ENCODE assay signal across 8 mouse cellular contexts in genomic region chr10:82698712-82699261, GRCm38 (mm10). TPM values are rescaled to one million over a fixed set of nuclear protein-coding genes. Genes with fewer than 3 reads are reported as not detected.
DNase-seq lines count a peak whose midpoint lies in the region; ATAC-seq and TF ChIP-seq lines count a peak whose summit lies in the region.

No protein-coding gene starts in this region.

- H3K27ac ChIP-seq in forebrain, embryonic 10.5 days = peak overlapping the region; percentile 91
- peak overlapping the region; percentile 66 for H3K27ac ChIP-seq in heart, embryonic 15.5 days
- H3K27ac ChIP-seq in liver, embryonic 15.5 days (replicated peaks) = peak overlapping the region; percentile 70
- H3K27ac ChIP-seq in neural tube, embryonic 11.5 days (ENCODE audit: low read depth, low read length) = 0 out of 2 replicates have a peak overlapping the region, but pooled peaks have one; percentile 23
- H3K27ac ChIP-seq in stomach, embryonic 16.5 days (ENCODE audit: low read length) = peak overlapping the region; percentile 68

- peak; percentile 59 for DNase-seq in c-Kit-positive CD71-negative TER-119-negative erythroid progenitor cells, embryonic 14.5 days (ENCODE audit: low read depth)
- peak; percentile 87 for DNase-seq in forebrain, embryonic 10.5 days (ENCODE audit: extremely low spot score, low spot score)
- DNase-seq in kidney, postnatal 25 days = peak; percentile 91 to 95
- peak; percentile 93 for DNase-seq in neural tube, embryonic 11.5 days (ENCODE audit: low spot score)

- no peaks in the 10 kb centered on the region for H3K36me3 ChIP-seq in E14TG2a.4 (ENCODE audit: insufficient read depth, low read length)
- H3K36me3 ChIP-seq in forebrain, embryonic 10.5 days (replicated peaks) = peaks cover 10% of the 10 kb centered on the region
- H3K36me3 ChIP-seq in heart, embryonic 15.5 days = peaks cover 11% of the 10 kb centered on the region
- H3K36me3 ChIP-seq in liver, embryonic 15.5 days (replicated peaks) = peaks cover 10% of the 10 kb centered on the region
- H3K36me3 ChIP-seq in neural tube, embryonic 11.5 days (ENCODE audit: control insufficient read depth, insufficient read depth, low read length) = no peaks in the 10 kb centered on the region
- no peaks in the 10 kb centered on the region for H3K36me3 ChIP-seq in stomach, embryonic 16.5 days (ENCODE audit: control insufficient read depth, insufficient read depth, low read length)

- no peaks in the 10 kb centered on the region for H3K9me3 ChIP-seq in E14TG2a.4 (ENCODE audit: low read length)
- H3K9me3 ChIP-seq in forebrain, embryonic 10.5 days = no peaks in the 10 kb centered on the region
- H3K9me3 ChIP-seq in heart, embryonic 15.5 days (replicated peaks) = no peaks in the 10 kb centered on the region
- no peaks in the 10 kb centered on the region for H3K9me3 ChIP-seq in liver, embryonic 15.5 days (replicated peaks)
- H3K9me3 ChIP-seq in neural tube, embryonic 11.5 days (ENCODE audit: control insufficient read depth, low read length) = no peaks in the 10 kb centered on the region
- no peaks in the 10 kb centered on the region for H3K9me3 ChIP-seq in stomach, embryonic 16.5 days (replicated peaks; ENCODE audit: control insufficient read depth, low read length)

- peak overlapping the region; percentile 90 for H3K4me3 ChIP-seq in E14TG2a.4 (replicated peaks; ENCODE audit: low read length)
- peak overlapping the region; percentile 85 for H3K4me3 ChIP-seq in forebrain, embryonic 10.5 days
- peak overlapping the region; percentile 81 for H3K4me3 ChIP-seq in heart, embryonic 15.5 days
- peak overlapping the region; percentile 92 for H3K4me3 ChIP-seq in liver, embryonic 15.5 days (replicated peaks)
- H3K4me3 ChIP-seq in neural tube, embryonic 11.5 days (ENCODE audit: low read depth, low read length) = peak overlapping the region; percentile 69
- peak overlapping the region; percentile 91 for H3K4me3 ChIP-seq in stomach, embryonic 16.5 days (replicated peaks; ENCODE audit: low read length)

- peaks cover 18% of the 10 kb centered on the region for H3K27me3 ChIP-seq in E14TG2a.4 (ENCODE audit: insufficient read depth, low read length)
- no peaks in the 10 kb centered on the region for H3K27me3 ChIP-seq in forebrain, embryonic 10.5 days (ENCODE audit: poor library complexity, severe bottlenecking)
- no peaks in the 10 kb centered on the region for H3K27me3 ChIP-seq in heart, embryonic 15.5 days
- no peaks in the 10 kb centered on the region for H3K27me3 ChIP-seq in liver, embryonic 15.5 days
- no peaks in the 10 kb centered on the region for H3K27me3 ChIP-seq in neural tube, embryonic 11.5 days (ENCODE audit: control insufficient read depth, insufficient read depth, low read length)
- no peaks in the 10 kb centered on the region for H3K27me3 ChIP-seq in stomach, embryonic 16.5 days (ENCODE audit: control insufficient read depth, insufficient read depth, low read length)

- TF ChIP-seq CTCF in E14TG2a.4 (conservative IDR thresholded peaks at IDR 0.05; ENCODE audit: low read length) = no peak

- H3K9ac ChIP-seq in heart, embryonic 15.5 days = peak overlapping the region; percentile 79
- peak overlapping the region; percentile 77 for H3K9ac ChIP-seq in liver, embryonic 15.5 days
- H3K9ac ChIP-seq in neural tube, embryonic 11.5 days (ENCODE audit: low read length) = peak overlapping the region; percentile 62
- peak overlapping the region; percentile 89 for H3K9ac ChIP-seq in stomach, embryonic 16.5 days (ENCODE audit: low read length)

- ATAC-seq in heart, embryonic 15.5 days (replicated peaks; ENCODE audit: insufficient number of reproducible peaks, insufficient read depth, low FRiP score, low read depth) = peak; percentile 94
- ATAC-seq in liver, embryonic 15.5 days (ENCODE audit: insufficient read depth) = peak; percentile 93
- peak; percentile 96 for ATAC-seq in neural tube, embryonic 11.5 days (ENCODE audit: insufficient read depth, low FRiP score, low TSS enrichment)
- ATAC-seq in stomach, embryonic 16.5 days (ENCODE audit: insufficient read depth, low FRiP score) = peak; percentile 96

- H3K4me2 ChIP-seq in heart, embryonic 15.5 days = peak overlapping the region; percentile 83
- H3K4me2 ChIP-seq in liver, embryonic 15.5 days = peak overlapping the region; percentile 84
- H3K4me2 ChIP-seq in neural tube, embryonic 11.5 days (ENCODE audit: low read depth) = peak overlapping the region; percentile 48
- H3K4me2 ChIP-seq in stomach, embryonic 16.5 days (ENCODE audit: low read depth, low read length) = peak overlapping the region; percentile 87

- peaks cover 25% of the 10 kb centered on the region for H3K4me1 ChIP-seq in E14TG2a.4 (replicated peaks; ENCODE audit: low read depth, low read length)
- peaks cover 27% of the 10 kb centered on the region for H3K4me1 ChIP-seq in forebrain, embryonic 10.5 days
- H3K4me1 ChIP-seq in heart, embryonic 15.5 days (replicated peaks) = peaks cover 23% of the 10 kb centered on the region
- peaks cover 40% of the 10 kb centered on the region for H3K4me1 ChIP-seq in liver, embryonic 15.5 days (replicated peaks)
- 0 out of 2 replicates have a peak, but pooled peaks cover 2% of the 10 kb centered on the region for H3K4me1 ChIP-seq in neural tube, embryonic 11.5 days (ENCODE audit: control insufficient read depth, insufficient read depth, low read length)
- peaks cover 5% of the 10 kb centered on the region for H3K4me1 ChIP-seq in stomach, embryonic 16.5 days (ENCODE audit: control insufficient read depth, insufficient read depth, low read length)

- under 1% methylated on average over 42 of the region's 42 CpGs for WGBS in forebrain, embryonic 10.5 days
- under 1% methylated on average over 41 of the region's 42 CpGs for WGBS in heart, embryonic 15.5 days
- 2% methylated on average over 40 of the region's 42 CpGs for WGBS in liver, embryonic 15.5 days (ENCODE audit: insufficient replicate concordance)
- under 1% methylated on average over 26 of the region's 42 CpGs for WGBS in neural tube, embryonic 11.5 days
- under 1% methylated on average over 42 of the region's 42 CpGs for WGBS in stomach, embryonic 16.5 days

RNA-seq across cellular contexts. Expression of gene Hcfc2, which starts 2.8 kb away (rescaled TPM):
- polyA plus RNA-seq in forebrain, embryonic 10.5 days (2016; fragmentation: Nextera tagmentation; extraction: Ambion mirVana) = 22.7 and 24.8 TPM in 2 replicates
- polyA plus RNA-seq in heart, embryonic 15.5 days (2015; fragmentation: Nextera tagmentation; extraction: Ambion mirVana) = 35.3 and 42.4 TPM in 2 replicates
- polyA plus RNA-seq in liver, embryonic 15.5 days (2015; fragmentation: Nextera tagmentation; extraction: Ambion mirVana) = 12.0 and 12.9 TPM in 2 replicates
- 36.4 and 36.6 TPM in 2 replicates for polyA plus RNA-seq in neural tube, embryonic 11.5 days (2014; fragmentation: Nextera tagmentation; extraction: Ambion mirVana)
- polyA plus RNA-seq in stomach, embryonic 16.5 days (2015; fragmentation: Nextera tagmentation; extraction: Ambion mirVana) = 36.0 and 45.1 TPM in 2 replicates

RNA-seq across cellular contexts. Expression of gene Glt8d2, which starts 8.3 kb away (rescaled TPM):
- polyA plus RNA-seq in forebrain, embryonic 10.5 days (2016; fragmentation: Nextera tagmentation; extraction: Ambion mirVana) = 1.00 and 1.3 TPM in 2 replicates
- polyA plus RNA-seq in heart, embryonic 15.5 days (2015; fragmentation: Nextera tagmentation; extraction: Ambion mirVana) = 3.8 and 4.6 TPM in 2 replicates
- polyA plus RNA-seq in liver, embryonic 15.5 days (2015; fragmentation: Nextera tagmentation; extraction: Ambion mirVana) = 0.55 and 0.63 TPM in 2 replicates
- polyA plus RNA-seq in neural tube, embryonic 11.5 days (2014; fragmentation: Nextera tagmentation; extraction: Ambion mirVana) = 2.2 and 4.4 TPM in 2 replicates
- 9.1 and 9.7 TPM in 2 replicates for polyA plus RNA-seq in stomach, embryonic 16.5 days (2015; fragmentation: Nextera tagmentation; extraction: Ambion mirVana)

Comparison
In these comparisons a context has a peak if more than half of its experiments do, and no peak if none do; other contexts are left out.
1. Peak in every context shown above with its lines: DNase-seq, ATAC-seq, H3K4me3 ChIP-seq and H3K27ac ChIP-seq.
2. H3K27ac ChIP-seq: peak in every context shown above with its lines; median percentile 91 in forebrain, embryonic 10.5 days; 70 in liver, embryonic 15.5 days; 68 in stomach, embryonic 16.5 days; 66 in heart, embryonic 15.5 days; 23 in neural tube, embryonic 11.5 days.